Mouse (Mus musculus) limb, embryonic 11.5 days (tissue): ENCODE results near the gene Epb41l3. TPM values are rescaled to one million over a fixed set of nuclear protein-coding genes. Genes with fewer than 3 reads are reported as not detected.

Source experiments
- ATAC-seq: fragments of 200-750 bp; cut with Nextera tagmentation; 2 replicates; pipeline ENCODE4 v1.8.0; 2017; ENCODE audit warnings: low read depth; ENCODE audit not compliant: insufficient number of reproducible peaks, low FRiP score, low TSS enrichment
- DNase-seq: peaks from one replicate; pipeline ENCODE4 v3.0.0-alpha.2; 2015; ENCODE audit warnings: low spot score
- H3K27ac ChIP-seq: fragments of 300-500 bp; sonication (generic); replicated peaks from 2 replicates; pipeline ENCODE4 v1.5.1; 2014; ENCODE audit warnings: low read depth, mild to moderate bottlenecking, low read length
- H3K27me3 ChIP-seq: fragments of 300-500 bp; sonication (generic); 2 replicates; pipeline ENCODE4 v1.6.1; 2014; ENCODE audit warnings: mild to moderate bottlenecking, low read length, mixed read lengths; ENCODE audit not compliant: control insufficient read depth, insufficient read depth
- H3K36me3 ChIP-seq: fragments of 300-500 bp; sonication (generic); 2 replicates; pipeline ENCODE4 v1.6.1; 2014; ENCODE audit warnings: mild to moderate bottlenecking, low read length, moderate library complexity, mixed read lengths; ENCODE audit not compliant: control insufficient read depth, insufficient read depth
- H3K4me1 ChIP-seq: fragments of 300-500 bp; sonication (generic); 2 replicates; pipeline ENCODE4 v1.6.1; 2014; ENCODE audit warnings: low read length, mixed read lengths; ENCODE audit not compliant: control insufficient read depth, insufficient read depth
- H3K4me2 ChIP-seq: fragments of 300-500 bp; sonication (generic); 2 replicates; pipeline ENCODE4 v1.6.1; 2014; ENCODE audit warnings: low read depth, mild to moderate bottlenecking, moderate library complexity; ENCODE audit not compliant: severe bottlenecking
- H3K4me3 ChIP-seq: fragments of 300-500 bp; sonication (generic); 2 replicates; pipeline ENCODE4 v1.5.1; 2014; ENCODE audit warnings: low read depth, low read length
- H3K9ac ChIP-seq: fragments of 300-500 bp; sonication (generic); 2 replicates; pipeline ENCODE4 v1.6.1; 2014; ENCODE audit warnings: mild to moderate bottlenecking, low read length
- H3K9me3 ChIP-seq: fragments of 300-500 bp; sonication (generic); 2 replicates; pipeline ENCODE4 v1.6.1; 2016; ENCODE audit warnings: low read length; ENCODE audit not compliant: control insufficient read depth
- WGBS: fragments of 180-500 bp; shearing (Covaris S2); extraction: QIAGEN DNeasy Blood & Tissue Kit; methylation state at CpG from one replicate; pipeline ENCODE4 v1.1.7; 2014; 5-methylcytosine and 5-hydroxymethylcytosine counted together
- polyA plus RNA-seq: library from polyadenylated mRNA; unstranded; fragments of >200 nt; fragmentation: Nextera tagmentation; extraction: Ambion mirVana; gene quantifications from 2 replicates; pipeline ENCODE4 v1.2.1, GENCODE M21; 2014

The Epb41l3 gene
- polyA plus RNA-seq, 1 experiment from 2014 or later: 72.2 TPM

- H3K27me3 ChIP-seq: no peaks in the 10 kb centered on the region
- WGBS: 52% methylated on average over 9 of the region's 9 CpGs
- H3K9me3 ChIP-seq: no peaks in the 10 kb centered on the region
- DNase-seq (peak; percentile 34), ATAC-seq (no peak)
- no peaks in the 10 kb centered on the region for H3K4me1 ChIP-seq
- H3K9ac ChIP-seq: no peak overlapping the region
- no peak overlapping the region for H3K4me3 ChIP-seq
- no peaks in the 10 kb centered on the region for H3K36me3 ChIP-seq
- H3K4me2 ChIP-seq: no peak overlapping the region
- H3K27ac ChIP-seq: no peak overlapping the region
Measured at GRCm38 (mm10) chr17:69256441-69256840, 181.0 kb downstream of the Epb41l3 start.

- no peaks in the 10 kb centered on the region for H3K9me3 ChIP-seq
- no peak overlapping the region for H3K27ac ChIP-seq
- WGBS: 76% methylated on average over 15 of the region's 15 CpGs
- H3K4me1 ChIP-seq: no peaks in the 10 kb centered on the region
- H3K4me3 ChIP-seq: no peak overlapping the region
- no peaks in the 10 kb centered on the region for H3K27me3 ChIP-seq
- no peaks in the 10 kb centered on the region for H3K36me3 ChIP-seq
- H3K9ac ChIP-seq: no peak overlapping the region
- ATAC-seq (no peak), DNase-seq (no peak)
- H3K4me2 ChIP-seq: no peak overlapping the region
Measured at GRCm38 (mm10) chr17:69263810-69264565, 188.5 kb downstream of the Epb41l3 start.

DNA sequence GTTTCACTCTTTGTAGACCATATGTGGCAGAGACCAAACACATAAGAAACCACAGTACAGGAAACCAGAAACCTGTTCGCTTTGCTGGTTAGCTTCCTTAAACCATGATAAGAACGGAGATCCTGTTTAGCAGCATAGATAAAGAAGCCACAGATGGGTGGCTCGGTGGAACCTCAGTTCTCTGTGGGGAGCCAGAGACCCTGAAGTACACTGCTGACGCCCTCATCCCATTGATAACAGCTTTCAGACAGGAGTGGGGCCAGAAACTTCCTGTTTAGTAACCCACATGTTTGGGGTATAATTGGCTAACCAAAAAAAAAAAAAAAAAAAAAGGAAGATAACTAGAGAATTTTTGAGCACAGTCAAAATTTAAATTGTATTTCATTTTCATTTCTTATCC lies 189.7 kb downstream of the Epb41l3 start:
- no peak for DNase-seq
- no peak for ATAC-seq
- WGBS: 52% methylated on average over 4 of the region's 4 CpGs
- Histone ChIP-seq H3K27ac (no peak overlapping the region), H3K4me3 (no peak overlapping the region), H3K4me1 (no peaks in the 10 kb centered on the region), H3K9me3 (no peaks in the 10 kb centered on the region), H3K9ac (no peak overlapping the region), H3K27me3 (no peaks in the 10 kb centered on the region), H3K36me3 (no peaks in the 10 kb centered on the region), H3K4me2 (no peak overlapping the region)

GRCm38 (mm10) chr17:69265759-69266463 lies 190.4 kb downstream of the Epb41l3 start:
- H3K36me3 ChIP-seq: no peaks in the 10 kb centered on the region
- ATAC-seq: no peak
- H3K4me2 ChIP-seq: no peak overlapping the region
- H3K9me3 ChIP-seq: no peaks in the 10 kb centered on the region
- no peaks in the 10 kb centered on the region for H3K27me3 ChIP-seq
- H3K9ac ChIP-seq: no peak overlapping the region
- WGBS: 31% methylated on average over 17 of the region's 17 CpGs
- H3K4me3 ChIP-seq: no peak overlapping the region
- H3K27ac ChIP-seq: no peak overlapping the region
- no peak for DNase-seq
- no peaks in the 10 kb centered on the region for H3K4me1 ChIP-seq

DNA sequence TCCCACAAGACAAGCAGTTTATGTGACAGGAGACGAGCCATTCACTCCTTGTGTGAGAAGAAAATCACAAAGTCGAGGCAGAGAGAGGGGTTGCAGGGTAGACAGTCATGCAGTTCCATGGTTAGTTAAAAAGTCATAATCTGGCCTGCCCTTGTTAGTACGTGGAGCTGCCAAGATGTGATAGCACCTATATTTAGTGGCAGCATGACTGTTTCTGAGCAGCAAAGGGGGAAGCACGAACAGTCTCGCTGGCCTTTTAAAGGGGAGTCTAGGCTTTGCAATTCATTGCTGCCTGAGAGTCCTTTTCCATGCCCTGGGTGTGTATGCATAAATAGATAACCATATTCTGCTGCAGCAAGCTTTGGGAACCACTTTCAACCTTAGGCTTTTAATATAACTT lies 191.5 kb downstream of the Epb41l3 start:
- no peak overlapping the region for H3K4me3 ChIP-seq
- H3K36me3 ChIP-seq: no peaks in the 10 kb centered on the region
- H3K9me3 ChIP-seq: no peaks in the 10 kb centered on the region
- H3K9ac ChIP-seq: no peak overlapping the region
- WGBS: 81% methylated on average over 5 of the region's 5 CpGs
- DNase-seq (no peak), ATAC-seq (no peak)
- no peaks in the 10 kb centered on the region for H3K27me3 ChIP-seq
- H3K4me2 ChIP-seq: no peak overlapping the region
- no peaks in the 10 kb centered on the region for H3K4me1 ChIP-seq
- no peak overlapping the region for H3K27ac ChIP-seq

DNA sequence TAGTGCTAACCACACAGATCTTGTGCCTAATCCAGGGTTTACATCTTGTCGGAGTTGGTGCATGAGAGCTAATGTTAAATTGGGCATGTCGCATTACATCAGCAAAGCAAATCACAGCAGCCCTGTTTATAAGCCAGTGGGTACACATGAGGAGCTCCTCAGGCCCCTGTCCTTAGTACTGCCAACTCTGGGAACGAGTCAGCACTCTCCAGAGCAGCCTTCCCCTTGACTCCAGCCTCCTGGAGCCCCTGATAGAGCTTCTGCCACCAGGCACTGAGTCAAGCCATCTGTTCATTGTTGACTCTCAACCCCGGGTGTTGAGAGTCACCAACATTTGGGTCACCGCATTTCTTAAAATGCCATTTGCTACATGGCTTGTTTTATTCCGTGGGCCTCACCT lies 192.0 kb downstream of the Epb41l3 start:
- H3K9ac ChIP-seq: no peak overlapping the region
- no peaks in the 10 kb centered on the region for H3K36me3 ChIP-seq
- no peak overlapping the region for H3K4me3 ChIP-seq
- no peak for DNase-seq
- H3K4me2 ChIP-seq: no peak overlapping the region
- H3K27ac ChIP-seq: no peak overlapping the region
- WGBS: 57% methylated on average over 6 of the region's 6 CpGs
- no peak for ATAC-seq
- no peaks in the 10 kb centered on the region for H3K27me3 ChIP-seq
- H3K4me1 ChIP-seq: no peaks in the 10 kb centered on the region
- no peaks in the 10 kb centered on the region for H3K9me3 ChIP-seq

GRCm38 (mm10) chr17:69277362-69277761 lies 201.9 kb downstream of the Epb41l3 start:
- no peak overlapping the region for H3K4me3 ChIP-seq
- no peak overlapping the region for H3K27ac ChIP-seq
- no peaks in the 10 kb centered on the region for H3K9me3 ChIP-seq
- H3K36me3 ChIP-seq: no peaks in the 10 kb centered on the region
- H3K27me3 ChIP-seq: no peaks in the 10 kb centered on the region
- 56% methylated on average over 5 of the region's 5 CpGs for WGBS
- no peak overlapping the region for H3K9ac ChIP-seq
- H3K4me2 ChIP-seq: no peak overlapping the region
- no peak for ATAC-seq
- DNase-seq: no peak
- H3K4me1 ChIP-seq: no peaks in the 10 kb centered on the region

DNA sequence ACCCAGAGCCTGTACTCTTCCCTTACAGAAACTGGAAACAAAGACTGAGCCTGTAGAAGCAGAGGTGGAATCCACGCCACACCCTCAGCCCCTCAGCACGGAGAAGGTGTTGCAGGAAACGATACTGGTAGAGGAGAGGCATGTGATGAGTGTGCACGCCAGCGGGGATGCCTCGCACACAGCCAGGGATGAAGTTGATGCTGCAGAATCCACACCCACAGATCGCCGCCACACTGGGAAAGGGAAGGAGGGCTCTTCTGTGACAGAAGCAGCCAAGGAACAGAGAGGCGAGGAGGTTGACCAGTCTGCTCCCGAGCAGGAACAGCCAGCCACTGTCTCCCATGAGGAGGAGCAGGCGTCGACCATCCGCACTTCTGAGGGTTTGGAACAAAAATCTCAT lies 209.0 kb downstream of the Epb41l3 start:
- WGBS: 92% methylated on average over 13 of the region's 13 CpGs
- Histone ChIP-seq H3K27ac (no peak overlapping the region), H3K4me3 (no peak overlapping the region), H3K4me1 (no peaks in the 10 kb centered on the region), H3K36me3 (peaks cover 5% of the 10 kb centered on the region; the same call in 1 of the 2 replicates), H3K9ac (no peak overlapping the region), H3K4me2 (no peak overlapping the region), H3K27me3 (no peaks in the 10 kb centered on the region), H3K9me3 (no peaks in the 10 kb centered on the region)
- no peak for ATAC-seq
- DNase-seq: no peak
